Mouse (Mus musculus): ENCODE measurements at regions not wholly inside any gene's neighbourhood (a gene's known extent, or its start where the extent isn't known, plus 50 kb on each side); places are given as distances from the start of the nearest gene placed in this dataset.
"Not testable (repeated sequence)": the region's sequence is repeated elsewhere in the genome, so short reads cannot be mapped to it uniquely, and the experiment has no call there.

DNA sequence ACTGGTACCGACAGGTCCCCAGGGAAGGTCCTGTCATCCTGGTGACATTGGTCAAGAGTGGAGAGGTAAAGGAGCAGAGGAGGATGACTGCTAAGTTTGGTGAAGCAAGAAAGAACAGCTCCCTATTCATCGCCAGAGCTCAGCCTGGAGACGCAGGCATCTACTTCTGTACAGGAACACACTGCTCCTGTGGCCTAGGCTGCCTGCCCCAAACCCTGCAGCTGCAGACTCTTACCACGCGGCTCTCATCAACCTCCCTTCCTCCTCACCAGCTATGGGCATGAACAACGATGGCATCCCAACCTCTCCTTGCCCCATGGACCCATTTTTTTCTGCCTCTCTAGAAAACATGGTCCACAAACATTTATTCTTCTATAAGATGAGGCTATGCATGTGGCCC is 422.3 kb downstream of the Dad1 start:
- ATAC-seq, result no peak
- 81% methylated on average over 6 of the region's 6 CpGs for WGBS

DNA sequence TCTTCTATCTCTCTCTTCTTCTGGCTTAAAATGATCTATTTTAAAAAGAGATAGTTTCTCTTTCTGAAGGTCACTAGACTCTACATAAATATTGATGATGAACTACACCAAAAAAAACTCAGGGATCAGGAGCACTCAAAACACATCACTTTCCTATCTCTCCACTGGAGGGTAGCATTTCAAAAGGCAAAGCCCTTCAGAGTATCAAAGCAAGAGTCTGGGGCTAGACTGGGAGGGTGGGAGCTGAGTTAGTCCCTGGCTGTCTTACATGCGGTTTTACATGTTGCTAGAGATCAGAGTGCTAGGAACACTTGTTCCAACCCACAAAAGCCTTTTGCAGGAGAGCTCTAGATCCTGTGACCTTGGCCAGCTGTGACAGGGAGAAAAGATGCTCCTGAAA is 423.2 kb downstream of the Dad1 start:
- ATAC-seq, result no peak
- whole genome bisulfite sequencing, result 44% methylated on average over 1 of the region's 1 CpGs

More for the DNA sequence above, 422.3 kb downstream of the Dad1 start:
- Histone ChIP-seq H3K9ac (ENCODE audit: low read depth, low read length) (no peak overlapping the region), H3K36me3 (ENCODE audit: control insufficient read depth, insufficient read depth, low read length) (no peaks in the 10 kb centered on the region), H3K4me1 (ENCODE audit: control insufficient read depth, insufficient read depth, low read length) (no peaks in the 10 kb centered on the region), H3K27ac (ENCODE audit: low read length) (no peak overlapping the region), H3K9me3 (ENCODE audit: control insufficient read depth, low read length) (no peaks in the 10 kb centered on the region), H3K4me3 (ENCODE audit: low read length) (no peak overlapping the region), H3K4me2 (ENCODE audit: low read depth, low read length) (no peak overlapping the region), H3K27me3 (replicated peaks; ENCODE audit: control insufficient read depth, insufficient read depth, low read length) (no peaks in the 10 kb centered on the region)

GRCm38 (mm10) chr14:53826782-53827181 is 427.1 kb downstream of the Dad1 start:
- no peaks in the 10 kb centered on the region for H3K27me3 ChIP-seq (replicated peaks; ENCODE audit: control insufficient read depth, insufficient read depth, low read length)
- H3K4me1 ChIP-seq (ENCODE audit: control insufficient read depth, insufficient read depth, low read length), result no peaks in the 10 kb centered on the region
- no peak overlapping the region for H3K27ac ChIP-seq (ENCODE audit: low read length)
- H3K36me3 ChIP-seq (ENCODE audit: control insufficient read depth, insufficient read depth, low read length), result no peaks in the 10 kb centered on the region
- WGBS, result 81% methylated on average over 4 of the region's 4 CpGs
- H3K4me3 ChIP-seq (ENCODE audit: low read length), result no peak overlapping the region
- H3K4me2 ChIP-seq (ENCODE audit: low read depth, low read length), result no peak overlapping the region
- ATAC-seq, result no peak
- H3K9ac ChIP-seq (ENCODE audit: low read depth, low read length), result no peak overlapping the region
- no peaks in the 10 kb centered on the region for H3K9me3 ChIP-seq (ENCODE audit: control insufficient read depth, low read length)

More for the DNA sequence above, 423.2 kb downstream of the Dad1 start:
- H3K27ac ChIP-seq (ENCODE audit: low read length), result no peak overlapping the region
- H3K36me3 ChIP-seq (ENCODE audit: control insufficient read depth, insufficient read depth, low read length), result no peaks in the 10 kb centered on the region
- H3K9ac ChIP-seq (ENCODE audit: low read depth, low read length), result no peak overlapping the region
- H3K4me3 ChIP-seq (ENCODE audit: low read length), result no peak overlapping the region
- H3K27me3 ChIP-seq (replicated peaks; ENCODE audit: control insufficient read depth, insufficient read depth, low read length), result no peaks in the 10 kb centered on the region
- no peaks in the 10 kb centered on the region for H3K9me3 ChIP-seq (ENCODE audit: control insufficient read depth, low read length)
- no peak overlapping the region for H3K4me2 ChIP-seq (ENCODE audit: low read depth, low read length)
- H3K4me1 ChIP-seq (ENCODE audit: control insufficient read depth, insufficient read depth, low read length), result no peaks in the 10 kb centered on the region

GRCm38 (mm10) chr14:53806231-53806630 is 447.7 kb downstream of the Dad1 start:
- 15% methylated on average over 3 of the region's 3 CpGs for WGBS
- Histone ChIP-seq H3K9ac (ENCODE audit: low read depth, low read length) (no peak overlapping the region), H3K27me3 (replicated peaks; ENCODE audit: control insufficient read depth, insufficient read depth, low read length) (no peaks in the 10 kb centered on the region), H3K9me3 (ENCODE audit: control insufficient read depth, low read length) (no peaks in the 10 kb centered on the region), H3K27ac (ENCODE audit: low read length) (no peak overlapping the region), H3K4me3 (ENCODE audit: low read length) (no peak overlapping the region), H3K4me2 (ENCODE audit: low read depth, low read length) (no peak overlapping the region), H3K4me1 (ENCODE audit: control insufficient read depth, insufficient read depth, low read length) (no peaks in the 10 kb centered on the region; the same call in 1 of the 2 replicates), H3K36me3 (ENCODE audit: control insufficient read depth, insufficient read depth, low read length) (no peaks in the 10 kb centered on the region)
- ATAC-seq, result no peak

- H3K4me2 ChIP-seq (ENCODE audit: low read depth, low read length), result peak overlapping the region; percentile 19
- H3K9me3 ChIP-seq (ENCODE audit: control insufficient read depth, low read length), result no peaks in the 10 kb centered on the region
- peak; percentile 52 for ATAC-seq
- H3K36me3 ChIP-seq (ENCODE audit: control insufficient read depth, insufficient read depth, low read length), result no peaks in the 10 kb centered on the region
- H3K27me3 ChIP-seq (replicated peaks; ENCODE audit: control insufficient read depth, insufficient read depth, low read length), result no peaks in the 10 kb centered on the region
- no peaks in the 10 kb centered on the region; the same call in 1 of the 2 replicates for H3K4me1 ChIP-seq (ENCODE audit: control insufficient read depth, insufficient read depth, low read length)
- no peak overlapping the region for H3K9ac ChIP-seq (ENCODE audit: low read depth, low read length)
- WGBS, result 24% methylated on average over 17 of the region's 17 CpGs
- H3K27ac ChIP-seq (ENCODE audit: low read length), result no peak overlapping the region
- H3K4me3 ChIP-seq (ENCODE audit: low read length), result no peak overlapping the region
Observed at GRCm38 (mm10) chr14:53803698-53804620, 449.9 kb downstream of the Dad1 start.

DNA sequence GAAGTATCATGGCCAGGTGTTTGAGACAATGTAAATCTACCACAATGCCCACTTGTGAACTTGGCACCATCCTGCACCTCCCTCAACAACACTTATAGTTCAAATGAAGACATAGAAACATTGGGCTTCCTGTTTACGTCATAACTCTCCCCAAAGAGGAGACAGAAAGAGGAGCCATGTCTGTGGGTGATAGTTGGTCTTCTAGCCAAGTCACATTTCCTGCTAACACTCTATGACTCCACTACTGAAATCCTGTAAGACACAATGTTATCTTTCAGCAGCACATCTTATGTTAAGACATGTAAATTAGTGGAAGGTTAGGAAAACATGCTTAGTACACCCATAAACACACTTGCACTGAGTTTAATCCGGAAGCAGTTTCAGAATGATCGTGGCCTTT is 451.4 kb downstream of the Dad1 start:
- no peak for ATAC-seq
- no peak overlapping the region for H3K27ac ChIP-seq (ENCODE audit: low read length)
- 85% methylated on average over 3 of the region's 3 CpGs for WGBS
- H3K4me2 ChIP-seq (ENCODE audit: low read depth, low read length), result no peak overlapping the region
- no peaks in the 10 kb centered on the region; the same call in 1 of the 2 replicates for H3K4me1 ChIP-seq (ENCODE audit: control insufficient read depth, insufficient read depth, low read length)
- no peak overlapping the region for H3K4me3 ChIP-seq (ENCODE audit: low read length)
- H3K27me3 ChIP-seq (replicated peaks; ENCODE audit: control insufficient read depth, insufficient read depth, low read length), result no peaks in the 10 kb centered on the region
- H3K9ac ChIP-seq (ENCODE audit: low read depth, low read length), result no peak overlapping the region
- H3K9me3 ChIP-seq (ENCODE audit: control insufficient read depth, low read length), result no peaks in the 10 kb centered on the region
- H3K36me3 ChIP-seq (ENCODE audit: control insufficient read depth, insufficient read depth, low read length), result no peaks in the 10 kb centered on the region

DNA sequence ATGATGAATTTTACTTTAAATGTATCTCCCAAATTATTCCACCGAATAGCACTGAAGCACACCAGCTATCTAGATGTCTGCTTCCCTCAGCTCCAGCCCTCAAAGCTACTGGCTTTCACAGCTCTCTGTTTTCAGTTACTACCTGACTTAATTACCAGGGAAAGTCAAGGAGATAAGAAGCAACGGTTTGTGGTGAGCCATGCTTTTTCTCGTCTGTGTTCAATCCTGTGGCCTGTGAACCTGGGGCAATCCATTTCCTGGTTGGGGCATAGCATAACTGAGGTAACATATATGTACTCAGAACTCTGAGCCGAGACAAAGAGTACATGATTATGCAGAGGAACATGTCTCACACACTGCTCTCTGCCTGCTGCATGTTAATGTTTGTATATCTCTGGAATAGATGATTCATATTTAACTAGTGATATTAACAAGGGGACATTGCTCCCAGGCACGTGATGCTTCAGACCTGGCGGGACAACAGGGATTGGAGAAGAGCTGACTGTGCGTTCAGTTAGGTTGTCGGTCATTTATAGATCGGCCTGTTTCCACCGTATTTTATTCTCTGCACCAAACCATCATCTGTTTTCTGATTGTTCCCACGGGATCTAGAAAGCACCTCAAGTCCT is 453.3 kb downstream of the Dad1 start:
- Histone ChIP-seq H3K9me3 (ENCODE audit: control insufficient read depth, low read length) (no peaks in the 10 kb centered on the region), H3K4me1 (ENCODE audit: control insufficient read depth, insufficient read depth, low read length) (no peaks in the 10 kb centered on the region; the same call in 1 of the 2 replicates), H3K27ac (ENCODE audit: low read length) (no peak overlapping the region), H3K27me3 (replicated peaks; ENCODE audit: control insufficient read depth, insufficient read depth, low read length) (no peaks in the 10 kb centered on the region), H3K36me3 (ENCODE audit: control insufficient read depth, insufficient read depth, low read length) (no peaks in the 10 kb centered on the region), H3K4me2 (ENCODE audit: low read depth, low read length) (no peak overlapping the region), H3K9ac (ENCODE audit: low read depth, low read length) (no peak overlapping the region), H3K4me3 (ENCODE audit: low read length) (no peak overlapping the region)
- no peak for ATAC-seq
- WGBS, result 74% methylated on average over 11 of the region's 11 CpGs

- not testable (repeated sequence) for H3K9me3 ChIP-seq (ENCODE audit: control insufficient read depth, low read length); H3K27me3 ChIP-seq (replicated peaks; ENCODE audit: control insufficient read depth, insufficient read depth, low read length); ATAC-seq; H3K4me1 ChIP-seq (ENCODE audit: control insufficient read depth, insufficient read depth, low read length); H3K4me2 ChIP-seq (ENCODE audit: low read depth, low read length); H3K4me3 ChIP-seq (ENCODE audit: low read length); H3K27ac ChIP-seq (ENCODE audit: low read length); H3K9ac ChIP-seq (ENCODE audit: low read depth, low read length); H3K36me3 ChIP-seq (ENCODE audit: control insufficient read depth, insufficient read depth, low read length)
- 63% methylated on average over 1 of the region's 1 CpGs for WGBS
Observed at GRCm38 (mm10) chr14:53795160-53795559, 458.7 kb downstream of the Dad1 start.

DNA sequence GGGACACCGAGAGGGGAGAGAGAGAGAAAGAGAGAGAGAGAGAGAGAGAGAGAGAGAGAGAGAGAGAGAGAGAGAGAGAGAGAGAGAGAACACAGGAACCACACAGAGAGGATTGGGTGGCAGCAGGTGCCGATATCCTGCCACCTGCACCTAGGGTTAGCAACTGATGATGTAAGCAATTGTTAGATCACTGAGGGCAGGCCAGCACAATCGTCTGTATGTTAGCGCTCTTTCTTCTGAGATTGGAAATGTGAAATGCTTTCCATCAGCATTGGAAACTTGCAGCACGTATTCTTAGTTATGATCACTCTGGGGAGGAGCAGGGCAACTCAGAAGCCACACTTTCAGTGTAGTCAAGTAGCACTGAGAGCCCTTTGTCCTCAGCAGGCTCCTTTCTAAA is 459.4 kb downstream of the Dad1 start:
- whole genome bisulfite sequencing, result 80% methylated on average over 5 of the region's 5 CpGs
- Histone ChIP-seq H3K27ac (ENCODE audit: low read length) (no peak overlapping the region), H3K4me2 (ENCODE audit: low read depth, low read length) (no peak overlapping the region), H3K9me3 (ENCODE audit: control insufficient read depth, low read length) (no peaks in the 10 kb centered on the region), H3K36me3 (ENCODE audit: control insufficient read depth, insufficient read depth, low read length) (no peaks in the 10 kb centered on the region), H3K9ac (ENCODE audit: low read depth, low read length) (no peak overlapping the region), H3K27me3 (replicated peaks; ENCODE audit: control insufficient read depth, insufficient read depth, low read length) (no peaks in the 10 kb centered on the region), H3K4me3 (ENCODE audit: low read length) (no peak overlapping the region), H3K4me1 (ENCODE audit: control insufficient read depth, insufficient read depth, low read length) (no peaks in the 10 kb centered on the region)
- no peak for ATAC-seq
